ENCODE assay signal across 9 mouse cellular contexts in genomic region chr3:96159820-96160219, GRCm38 (mm10). TPM values are rescaled to one million over a fixed set of nuclear protein-coding genes. Genes with fewer than 3 reads are reported as not detected.
DNase-seq lines count a peak whose midpoint lies in the region; ATAC-seq and TF ChIP-seq lines count a peak whose summit lies in the region.
"Had no signal": no experiment of that assay in that cellular context is flagged by ENCODE, and none has a peak within 500 bp of the region (broad histone marks: within the 10 kb centered on the region; RNA-seq: fewer than 3 reads in every experiment).

No protein-coding gene starts in this region.

- no peak for TF ChIP-seq CTCF in cerebellum, adult 2 months (IDR thresholded peaks at IDR 0.05; ENCODE audit: borderline replicate concordance, insufficient read depth, low read depth, low read length)

- H3K4me1 ChIP-seq in cerebellum, adult 2 months (ENCODE audit: control insufficient read depth, insufficient read depth, low read length) = peaks cover 11% of the 10 kb centered on the region; the same call in 1 of the 2 replicates
- peaks cover 6% of the 10 kb centered on the region for H3K4me1 ChIP-seq in intestine, embryonic 15.5 days (replicated peaks)
- peaks cover 4% of the 10 kb centered on the region for H3K4me1 ChIP-seq in liver, embryonic 16.5 days (ENCODE audit: control insufficient read depth, low read depth, low read length)

- H3K27ac ChIP-seq in cerebellum, adult 2 months (ENCODE audit: insufficient read depth, low read length) = peak overlapping the region; percentile 84; the same call in 1 of the 2 replicates
- H3K27ac ChIP-seq in intestine, embryonic 15.5 days = peak overlapping the region; percentile 80
- H3K27ac ChIP-seq in liver, embryonic 16.5 days (ENCODE audit: low read length) = peak overlapping the region; percentile 45; the same call in 1 of the 2 replicates

- H3K4me2 ChIP-seq in intestine, embryonic 15.5 days (replicated peaks) = peak overlapping the region; percentile 92
- no peak overlapping the region for H3K4me2 ChIP-seq in liver, embryonic 16.5 days (ENCODE audit: low read depth, low read length)

- H3K9me3 ChIP-seq in intestine, embryonic 15.5 days = no peaks in the 10 kb centered on the region
- no peaks in the 10 kb centered on the region for H3K9me3 ChIP-seq in liver, embryonic 16.5 days (replicated peaks; ENCODE audit: control insufficient read depth, low read length)

- H3K9ac ChIP-seq in intestine, embryonic 15.5 days = 0 out of 2 replicates have a peak overlapping the region, but pooled peaks have one; percentile 67
- H3K9ac ChIP-seq in liver, embryonic 16.5 days (ENCODE audit: low read depth, low read length) = no peak overlapping the region; the same call in 1 of the 2 replicates

- no peak overlapping the region for H3K4me3 ChIP-seq in cerebellum, adult 2 months (replicated peaks; ENCODE audit: insufficient read depth, low read depth, low read length)
- peak overlapping the region; percentile 7; the same call in 1 of the 2 replicates for H3K4me3 ChIP-seq in intestine, embryonic 15.5 days (replicated peaks)
- no peak overlapping the region for H3K4me3 ChIP-seq in liver, embryonic 16.5 days (ENCODE audit: low read depth, low read length)

- no peaks in the 10 kb centered on the region for H3K27me3 ChIP-seq in cerebellum, adult 2 months (ENCODE audit: control insufficient read depth, insufficient read depth, low read length)
- H3K27me3 ChIP-seq in intestine, embryonic 15.5 days (replicated peaks) = no peaks in the 10 kb centered on the region
- peaks cover 34% of the 10 kb centered on the region for H3K27me3 ChIP-seq in liver, embryonic 16.5 days (ENCODE audit: control insufficient read depth, insufficient read depth, low read depth, low read length)

- TF ChIP-seq POLR2A in cerebellum, adult 2 months (IDR thresholded peaks at IDR 0.05; ENCODE audit: borderline replicate concordance, insufficient read depth, low read length) = no peak

- WGBS in cerebellum, adult 2 months = 59% methylated on average over 4 of the region's 4 CpGs
- WGBS in intestine, embryonic 15.5 days = 51% methylated on average over 4 of the region's 4 CpGs
- 59% methylated on average over 4 of the region's 4 CpGs for WGBS in liver, embryonic 16.5 days (ENCODE audit: insufficient replicate concordance)

- DNase-seq in cerebellum, adult 2 months = no peak
- peak; percentile 79 for DNase-seq in kidney, adult 9 months
- no peak for DNase-seq in kidney, adult 11 months
- DNase-seq in layer of hippocampus, postnatal 10 days (ENCODE audit: low spot score in 2 of 2) = no peak
- DNase-seq: left cerebral cortex, postnatal 4 days had no signal

- ATAC-seq in cerebellum, adult (ENCODE audit: insufficient number of reproducible peaks, low FRiP score, low TSS enrichment) = no peak
- peak; percentile 9 for ATAC-seq in intestine, embryonic 15.5 days
- ATAC-seq in liver, embryonic 16.5 days (ENCODE audit: low read depth) = no peak; the same call in 1 of the 2 replicates
- no peak for ATAC-seq in erythroblast, adult 5-6 weeks (replicated peaks; ENCODE audit: low FRiP score, poor library complexity, severe bottlenecking)

- peaks cover 7% of the 10 kb centered on the region for H3K36me3 ChIP-seq in intestine, embryonic 15.5 days
- peaks cover 2% of the 10 kb centered on the region for H3K36me3 ChIP-seq in liver, embryonic 16.5 days (ENCODE audit: control insufficient read depth, insufficient read depth)

RNA-seq across cellular contexts. Expression of gene Mtmr11, which starts 2.0 kb away (rescaled TPM):
- polyA plus RNA-seq in cerebellum, adult 2 months (2012; rRNA removed) = 22.5 and 24.4 TPM in 2 replicates
- polyA plus RNA-seq in intestine, embryonic 15.5 days (2015; fragmentation: Nextera tagmentation; extraction: Ambion mirVana) = 20.0 and 20.2 TPM in 2 replicates
- polyA plus RNA-seq in liver, embryonic 16.5 days (2015; fragmentation: Nextera tagmentation; extraction: Ambion mirVana) = 2.6 and 4.2 TPM in 2 replicates
- total RNA-seq in layer of hippocampus, postnatal 10 days (2021) = 1 to 10 TPM; 5.5 to 9.2 TPM
- not detected in 2 replicates for total RNA-seq in erythroblast, adult 5-6 weeks (2015; ENCODE audit: low replicate concordance)
- total RNA-seq in erythroblast, adult 5-6 weeks (2017; ENCODE audit: low replicate concordance) = 0.34 TPM in 1 of 2 replicates, not detected in the other

RNA-seq across cellular contexts. Expression of gene Sf3b4, which starts 12.3 kb away (rescaled TPM):
- polyA plus RNA-seq in cerebellum, adult 2 months (2012; rRNA removed) = 59.5 and 66.4 TPM in 2 replicates
- polyA plus RNA-seq in intestine, embryonic 15.5 days (2015; fragmentation: Nextera tagmentation; extraction: Ambion mirVana) = 152 and 153 TPM in 2 replicates
- 59.4 and 59.6 TPM in 2 replicates for polyA plus RNA-seq in liver, embryonic 16.5 days (2015; fragmentation: Nextera tagmentation; extraction: Ambion mirVana)
- total RNA-seq in layer of hippocampus, postnatal 10 days (2021) = 10 to 100 TPM; 54.3 to 55.7 TPM
- 20.9 and 24.9 TPM in 2 replicates for total RNA-seq in erythroblast, adult 5-6 weeks (2015; ENCODE audit: low replicate concordance)
- 3.6 and 3.8 TPM in 2 replicates for total RNA-seq in erythroblast, adult 5-6 weeks (2017; ENCODE audit: low replicate concordance)

RNA-seq across cellular contexts. Expression of gene Sv2a, which starts 21.1 kb away (rescaled TPM):
- polyA plus RNA-seq in cerebellum, adult 2 months (2012; rRNA removed) = 399 and 405 TPM in 2 replicates
- polyA plus RNA-seq in intestine, embryonic 15.5 days (2015; fragmentation: Nextera tagmentation; extraction: Ambion mirVana) = 6.0 and 7.4 TPM in 2 replicates
- 0.12 and 0.13 TPM in 2 replicates for polyA plus RNA-seq in liver, embryonic 16.5 days (2015; fragmentation: Nextera tagmentation; extraction: Ambion mirVana)
- 100 to 1,000 TPM; 317 to 343 TPM for total RNA-seq in layer of hippocampus, postnatal 10 days (2021)
- total RNA-seq in erythroblast, adult 5-6 weeks (2015; ENCODE audit: low replicate concordance) = not detected in 2 replicates
- total RNA-seq in erythroblast, adult 5-6 weeks (2017; ENCODE audit: low replicate concordance) = not detected in 2 replicates

RNA-seq across cellular contexts. Expression of gene Otud7b, which starts 55.5 kb away (rescaled TPM):
- 26.3 and 30.0 TPM in 2 replicates for polyA plus RNA-seq in cerebellum, adult 2 months (2012; rRNA removed)
- polyA plus RNA-seq in intestine, embryonic 15.5 days (2015; fragmentation: Nextera tagmentation; extraction: Ambion mirVana) = 18.7 and 19.8 TPM in 2 replicates
- polyA plus RNA-seq in liver, embryonic 16.5 days (2015; fragmentation: Nextera tagmentation; extraction: Ambion mirVana) = 5.8 and 7.7 TPM in 2 replicates
- 10 to 100 TPM; 17.7 to 21.0 TPM for total RNA-seq in layer of hippocampus, postnatal 10 days (2021)
- total RNA-seq in erythroblast, adult 5-6 weeks (2015; ENCODE audit: low replicate concordance) = 1.0 and 2.1 TPM in 2 replicates
- total RNA-seq in erythroblast, adult 5-6 weeks (2017; ENCODE audit: low replicate concordance) = 6.1 and 12.8 TPM in 2 replicates

RNA-seq across cellular contexts. Expression of gene Bola1, which starts 59.7 kb away (rescaled TPM):
- polyA plus RNA-seq in cerebellum, adult 2 months (2012; rRNA removed) = 47.0 and 47.8 TPM in 2 replicates
- 59.5 and 60.7 TPM in 2 replicates for polyA plus RNA-seq in intestine, embryonic 15.5 days (2015; fragmentation: Nextera tagmentation; extraction: Ambion mirVana)
- 29.4 and 32.1 TPM in 2 replicates for polyA plus RNA-seq in liver, embryonic 16.5 days (2015; fragmentation: Nextera tagmentation; extraction: Ambion mirVana)
- total RNA-seq in layer of hippocampus, postnatal 10 days (2021) = 10 to 100 TPM; 20.9 to 22.8 TPM
- 8.8 TPM in 1 of 2 replicates, not detected in the other for total RNA-seq in erythroblast, adult 5-6 weeks (2015; ENCODE audit: low replicate concordance)
- total RNA-seq in erythroblast, adult 5-6 weeks (2017; ENCODE audit: low replicate concordance) = 3.2 and 5.9 TPM in 2 replicates

Comparison
In these comparisons a context has a peak if more than half of its experiments do, and no peak if none do; other contexts are left out.
1. RNA of gene Sv2a, which starts 21.1 kb away (polyA plus RNA-seq): 399 to 405 TPM in cerebellum, adult 2 months; 6.0 to 7.4 TPM in intestine, embryonic 15.5 days and 0.12 to 0.13 TPM in liver, embryonic 16.5 days; every median in the first group is over 10 times any median in the second.
2. Peak in every context shown above with its lines, with median percentiles within 50 percentile points of each other: H3K27ac ChIP-seq.